Mouse (Mus musculus) embryonic facial prominence, embryonic 12.5 days (tissue): Measurements from ENCODE around the gene Tspo. TPM values are rescaled to one million over a fixed set of nuclear protein-coding genes. Genes with fewer than 3 reads are reported as not detected.

Source experiments
- ATAC-seq: fragments of 200-750 bp; cut with Nextera tagmentation; 2 replicates; pipeline ENCODE4 v1.8.0; 2017; ENCODE audit not compliant: insufficient number of reproducible peaks, insufficient read depth, low FRiP score, low TSS enrichment
- H3K27ac ChIP-seq: fragments of 300-500 bp; sonication (generic); 2 replicates; pipeline ENCODE4 v1.5.1; 2016; ENCODE audit warnings: mild to moderate bottlenecking
- H3K27me3 ChIP-seq: fragments of 300-500 bp; sonication (generic); 2 replicates; pipeline ENCODE4 v1.6.1; 2016; ENCODE audit warnings: mild to moderate bottlenecking, moderate library complexity
- H3K36me3 ChIP-seq: fragments of 300-500 bp; sonication (generic); 2 replicates; pipeline ENCODE4 v1.6.1; 2016; ENCODE audit warnings: mild to moderate bottlenecking
- H3K4me1 ChIP-seq: fragments of 300-500 bp; sonication (generic); 2 replicates; pipeline ENCODE4 v1.6.1; 2016
- H3K4me2 ChIP-seq: fragments of 300-500 bp; sonication (generic); replicated peaks from 2 replicates; pipeline ENCODE4 v1.6.1; 2016; ENCODE audit warnings: mild to moderate bottlenecking, moderate library complexity
- H3K4me3 ChIP-seq: fragments of 300-500 bp; sonication (generic); 2 replicates; pipeline ENCODE4 v1.5.1; 2016; ENCODE audit warnings: mild to moderate bottlenecking
- H3K9ac ChIP-seq: fragments of 300-500 bp; sonication (generic); 2 replicates; pipeline ENCODE4 v1.6.1; 2016; ENCODE audit warnings: mild to moderate bottlenecking, moderate library complexity
- H3K9me3 ChIP-seq: fragments of 300-500 bp; sonication (generic); 2 replicates; pipeline ENCODE4 v1.6.1; 2016; ENCODE audit warnings: mild to moderate bottlenecking, moderate library complexity
- WGBS: fragments of 180-500 bp; shearing (Covaris S2); methylation state at CpG from one replicate; pipeline ENCODE4 v1.1.7; 2016; 5-methylcytosine and 5-hydroxymethylcytosine counted together
- polyA plus RNA-seq: library from polyadenylated mRNA; unstranded; fragments of >200 nt; fragmentation: Nextera tagmentation; extraction: Ambion mirVana; gene quantifications from 2 replicates; pipeline ENCODE4 v1.2.1, GENCODE M21; 2016

The Tspo gene
- polyA plus RNA-seq, 1 experiment from 2014 or later: 25.1 TPM

DNA sequence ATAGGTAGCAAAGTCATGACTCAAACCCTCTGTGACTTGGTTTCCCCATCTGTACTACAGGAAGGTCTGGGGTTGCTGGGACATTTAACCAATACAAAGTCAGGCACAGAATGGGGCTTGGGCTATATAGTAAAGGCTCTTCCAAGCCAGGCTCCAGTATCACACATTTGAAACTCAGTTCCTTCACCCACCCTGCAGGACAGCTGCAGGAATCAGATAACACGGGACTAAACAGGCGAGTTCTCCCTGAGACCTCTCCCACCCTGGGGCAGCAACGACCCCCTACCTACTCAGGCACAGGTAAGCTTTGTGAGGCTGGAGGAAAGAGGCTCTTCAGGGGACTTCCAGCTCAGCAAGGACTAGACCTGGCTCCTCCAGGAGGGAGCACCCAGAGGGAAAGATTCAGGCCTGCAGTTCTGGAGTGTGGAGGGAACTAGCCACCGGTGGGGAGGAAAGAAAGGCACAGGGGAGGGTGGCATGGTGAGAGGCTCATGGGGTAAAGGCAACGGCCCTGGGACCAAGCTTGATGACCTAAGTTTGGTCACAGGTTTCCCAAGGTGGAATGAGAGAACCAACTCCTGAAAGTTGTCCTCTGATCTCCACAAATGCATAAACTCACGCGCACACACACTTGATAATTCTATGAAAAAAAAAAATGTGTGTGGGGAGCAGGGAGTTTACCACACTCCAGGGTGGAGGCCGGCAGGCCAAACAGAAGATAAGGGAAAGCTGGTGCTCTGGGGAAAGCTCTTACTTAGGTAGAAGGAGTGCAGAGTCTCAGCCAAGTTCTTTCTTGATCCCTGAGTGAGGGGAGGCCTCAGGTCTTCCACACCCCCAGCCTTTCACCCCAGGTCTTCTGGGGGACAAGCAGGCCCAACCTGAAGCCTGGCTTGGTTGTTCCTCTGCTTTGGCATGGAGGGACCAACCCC lies 29.1 kb downstream of the Tspo start:
- peaks cover 17% of the 10 kb centered on the region for H3K36me3 ChIP-seq
- H3K4me3 ChIP-seq: no peak overlapping the region

DNA sequence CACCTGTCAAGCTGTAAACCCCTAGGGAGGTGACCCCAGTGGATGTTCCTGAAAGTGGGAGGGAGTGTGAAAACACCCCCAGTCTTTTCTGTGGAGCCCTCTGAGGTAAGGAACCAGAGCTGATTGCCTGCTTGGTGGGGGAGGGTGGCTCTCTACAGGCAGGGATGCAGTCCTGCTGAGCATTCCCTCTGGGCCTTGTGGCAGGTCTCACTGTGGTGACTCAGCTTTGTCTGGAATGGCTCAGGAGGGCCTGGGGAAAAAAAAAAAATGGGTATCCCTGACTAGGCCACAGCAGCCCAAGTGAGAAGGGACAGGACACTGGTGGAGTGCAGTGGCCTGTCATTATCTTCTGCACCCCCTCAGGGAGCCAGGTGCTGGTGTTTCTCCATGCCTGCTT lies 29.8 kb downstream of the Tspo start:
- Histone ChIP-seq H3K4me3 (no peak overlapping the region), H3K27ac (no peak overlapping the region)

More for the DNA sequence above, 29.1 kb downstream of the Tspo start:
- Histone ChIP-seq H3K27ac (no peak overlapping the region), H3K27me3 (no peaks in the 10 kb centered on the region), H3K9ac (peak overlapping the region; percentile 12), H3K9me3 (no peaks in the 10 kb centered on the region), H3K4me1 (peaks cover 15% of the 10 kb centered on the region), H3K4me2 (0 out of 2 replicates have a peak overlapping the region, but pooled peaks have one; percentile 4)
- ATAC-seq: no peak
- 72% methylated on average over 8 of the region's 8 CpGs for WGBS

DNA sequence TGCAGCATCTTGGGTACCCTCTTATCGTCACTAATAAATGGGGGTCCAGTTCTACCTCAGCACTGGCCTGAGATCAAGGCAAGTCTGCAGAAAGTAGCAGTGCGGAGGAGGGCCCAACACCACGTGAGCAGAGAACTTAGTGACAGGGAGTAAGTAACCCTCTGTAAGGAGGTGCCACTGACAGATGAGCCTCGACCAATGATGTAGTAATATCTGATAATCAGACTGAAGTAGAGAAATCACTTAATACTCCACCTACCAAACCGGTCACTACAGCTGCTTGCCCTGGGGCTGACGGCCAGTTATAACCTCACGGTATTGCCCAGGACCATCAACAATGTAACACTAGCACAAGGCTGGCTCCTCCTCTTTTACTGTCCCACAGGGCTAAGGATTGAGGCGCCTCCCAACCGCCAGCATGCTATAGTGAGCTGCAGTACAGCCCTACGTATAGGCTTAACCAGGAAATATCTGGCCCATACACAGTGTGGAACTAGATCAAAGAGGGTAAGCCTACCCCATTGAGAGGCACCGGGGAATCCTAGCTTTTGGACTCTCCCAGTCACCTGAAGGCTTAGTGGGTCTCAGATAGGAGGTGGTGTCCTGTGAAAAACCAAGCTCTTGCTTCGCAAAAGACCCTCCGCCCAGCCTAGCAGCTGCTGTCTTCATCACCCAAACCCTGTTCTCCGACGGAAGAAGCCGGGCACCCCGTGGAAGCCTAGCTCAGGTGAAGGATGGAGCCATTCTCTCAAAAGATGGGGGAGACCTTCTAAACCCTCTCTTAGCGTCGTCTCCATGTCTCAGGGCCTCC lies 30.5 kb downstream of the Tspo start:
- Histone ChIP-seq H3K36me3 (peaks cover 6% of the 10 kb centered on the region; the same call in 1 of the 2 replicates), H3K9me3 (no peaks in the 10 kb centered on the region), H3K9ac (peak overlapping the region; percentile 80), H3K4me1 (peaks cover 15% of the 10 kb centered on the region), H3K27me3 (no peaks in the 10 kb centered on the region), H3K27ac (peak overlapping the region; percentile 73; the same call in 1 of the 2 replicates), H3K4me2 (peak overlapping the region; percentile 83), H3K4me3 (peak overlapping the region; percentile 90)
- 9% methylated on average over 19 of the region's 19 CpGs for WGBS
- ATAC-seq: peak; percentile 57; the same call in 1 of the 2 replicates

More for the DNA sequence above, 29.8 kb downstream of the Tspo start:
- no peaks in the 10 kb centered on the region for H3K9me3 ChIP-seq
- peak overlapping the region; percentile 83 for H3K4me2 ChIP-seq
- ATAC-seq: no peak
- peaks cover 15% of the 10 kb centered on the region for H3K4me1 ChIP-seq
- H3K27me3 ChIP-seq: no peaks in the 10 kb centered on the region
- no peak overlapping the region for H3K9ac ChIP-seq
- peaks cover 12% of the 10 kb centered on the region for H3K36me3 ChIP-seq

DNA sequence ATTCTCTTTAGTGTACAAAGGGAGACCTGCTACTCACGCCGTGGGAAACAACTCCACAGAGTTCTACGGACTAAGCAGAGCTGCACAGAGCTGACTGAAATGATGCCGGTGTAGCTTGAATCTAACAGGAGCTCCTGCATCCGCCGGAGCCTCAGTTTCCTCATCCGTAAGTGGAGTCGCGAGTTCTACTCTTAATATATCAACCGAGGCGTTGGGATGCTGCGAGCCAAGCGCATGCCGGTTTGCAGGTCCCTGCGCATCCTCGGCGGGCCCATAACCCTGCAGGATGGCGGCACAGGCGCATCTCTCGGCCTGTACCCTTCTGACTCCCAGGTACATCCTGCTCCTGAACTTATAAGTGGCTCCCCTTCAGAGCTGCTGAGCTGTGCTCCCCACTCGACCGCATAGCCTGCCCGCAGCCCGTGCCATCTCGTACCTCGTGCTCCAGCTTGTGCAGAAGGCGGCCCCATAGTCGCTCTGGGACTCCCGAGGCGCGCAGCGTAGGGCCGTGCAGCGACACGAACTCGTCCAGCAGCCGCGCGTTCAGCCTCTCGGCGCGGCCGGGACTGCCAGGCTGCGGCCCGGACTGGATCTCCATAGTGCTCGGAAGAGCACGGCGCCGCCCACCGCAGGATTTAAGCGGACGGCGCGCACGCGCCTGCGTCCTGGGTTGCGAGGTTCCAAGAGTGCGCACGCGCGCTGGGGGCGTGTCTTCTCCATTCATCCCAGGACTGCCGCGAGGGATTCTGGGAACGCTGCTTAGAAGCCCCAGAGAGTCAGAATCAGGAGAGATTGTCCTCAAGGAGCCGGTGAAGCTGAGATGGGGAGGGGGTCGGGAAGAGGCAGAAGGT lies 31.3 kb downstream of the Tspo start, which contains the start of gene Ttll12:
Ttll12 (minus strand) TSS at position 645 of the 851 bp plus-strand sequence.
- Histone ChIP-seq H3K4me2 (peak within 1 kb of the TSS; percentile 83), H3K27me3 (no peaks in the 10 kb centered on the region), H3K9ac (peak within 1 kb of the TSS; percentile 80), H3K36me3 (peaks cover 6% of the 10 kb centered on the region; the same call in 1 of the 2 replicates), H3K9me3 (no peaks in the 10 kb centered on the region), H3K4me3 (peak within 1 kb of the TSS; percentile 90), H3K27ac (peak within 1 kb of the TSS; percentile 73), H3K4me1 (peaks cover 15% of the 10 kb centered on the region)
- peak; percentile 82 for ATAC-seq
- under 1% methylated on average over 68 of the region's 68 CpGs for WGBS

DNA sequence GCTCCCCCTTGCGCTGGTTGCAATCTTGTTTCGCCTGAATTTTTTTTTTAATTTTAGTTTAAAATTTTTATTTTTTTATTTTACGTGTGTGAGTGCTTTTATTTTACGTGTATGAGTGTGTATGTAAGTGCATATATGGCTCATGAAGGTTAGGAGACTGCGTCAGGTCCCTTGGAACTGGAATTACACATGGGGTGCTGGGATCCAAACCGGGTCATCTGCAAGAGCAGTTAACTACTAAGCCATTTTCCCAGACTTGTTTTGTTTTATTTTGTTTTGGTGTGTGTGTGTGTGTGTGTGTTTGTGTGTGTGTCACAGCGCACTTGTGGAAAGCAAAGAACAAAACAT lies 31.9 kb downstream of the Tspo start:
- H3K27me3 ChIP-seq: no peaks in the 10 kb centered on the region
- WGBS: 35% methylated on average over 7 of the region's 7 CpGs
- peak overlapping the region; percentile 90 for H3K4me3 ChIP-seq
- H3K9me3 ChIP-seq: no peaks in the 10 kb centered on the region
- peaks cover 15% of the 10 kb centered on the region for H3K4me1 ChIP-seq
- H3K9ac ChIP-seq: no peak overlapping the region; the same call in 1 of the 2 replicates
- no peak for ATAC-seq
- no peak overlapping the region for H3K27ac ChIP-seq
- peak overlapping the region; percentile 83 for H3K4me2 ChIP-seq
- H3K36me3 ChIP-seq: peaks cover 6% of the 10 kb centered on the region; the same call in 1 of the 2 replicates

DNA sequence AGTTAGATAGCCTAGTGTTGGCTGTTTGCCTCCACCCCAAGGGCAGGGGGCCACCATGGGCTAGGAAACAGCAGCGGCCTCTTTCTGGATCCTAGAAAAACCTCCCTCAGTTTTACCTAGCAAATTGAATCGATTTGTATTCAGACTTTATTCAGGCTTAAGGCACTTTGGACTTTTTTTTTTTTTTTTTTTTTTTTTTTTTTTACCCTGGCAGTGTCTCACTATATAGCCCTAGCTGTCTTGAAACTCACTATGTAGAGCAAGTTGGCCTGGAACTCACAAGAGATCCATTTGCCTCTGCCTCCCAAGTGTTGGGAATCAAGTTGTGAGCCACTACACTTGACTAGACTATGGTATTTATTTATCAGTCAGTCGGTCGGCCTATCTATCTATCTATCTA lies 33.4 kb downstream of the Tspo start:
- WGBS: 89% methylated on average over 4 of the region's 4 CpGs
- H3K4me3 ChIP-seq: no peak overlapping the region
- no peak overlapping the region for H3K27ac ChIP-seq
- H3K4me1 ChIP-seq: peaks cover 15% of the 10 kb centered on the region
- H3K27me3 ChIP-seq: no peaks in the 10 kb centered on the region
- no peak overlapping the region for H3K4me2 ChIP-seq
- no peaks in the 10 kb centered on the region for H3K36me3 ChIP-seq
- H3K9me3 ChIP-seq: no peaks in the 10 kb centered on the region
- no peak for ATAC-seq
- H3K9ac ChIP-seq: no peak overlapping the region

DNA sequence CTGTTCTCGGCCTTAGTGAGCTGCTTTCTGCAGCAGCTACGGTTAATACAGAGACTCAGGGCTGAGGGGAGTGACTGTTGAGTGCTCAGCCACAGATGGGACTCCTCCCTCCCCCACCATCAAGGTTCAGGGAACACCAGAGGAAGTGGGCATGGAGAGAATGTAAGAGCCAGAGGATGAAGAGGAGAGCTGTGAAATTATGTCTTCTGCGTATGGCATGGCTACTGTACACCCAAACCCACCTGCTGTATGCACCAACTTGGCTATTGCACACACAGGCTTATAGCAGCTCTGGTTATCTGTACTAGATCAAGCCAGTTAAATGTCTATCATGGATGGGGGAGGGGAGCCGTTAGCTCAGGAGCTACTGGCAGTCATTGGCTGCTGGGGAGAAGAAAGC lies 37.8 kb downstream of the Tspo start:
- ATAC-seq: no peak
- WGBS: 70% methylated on average over 4 of the region's 4 CpGs
- peaks cover 5% of the 10 kb centered on the region; the same call in 1 of the 2 replicates for H3K4me1 ChIP-seq

DNA sequence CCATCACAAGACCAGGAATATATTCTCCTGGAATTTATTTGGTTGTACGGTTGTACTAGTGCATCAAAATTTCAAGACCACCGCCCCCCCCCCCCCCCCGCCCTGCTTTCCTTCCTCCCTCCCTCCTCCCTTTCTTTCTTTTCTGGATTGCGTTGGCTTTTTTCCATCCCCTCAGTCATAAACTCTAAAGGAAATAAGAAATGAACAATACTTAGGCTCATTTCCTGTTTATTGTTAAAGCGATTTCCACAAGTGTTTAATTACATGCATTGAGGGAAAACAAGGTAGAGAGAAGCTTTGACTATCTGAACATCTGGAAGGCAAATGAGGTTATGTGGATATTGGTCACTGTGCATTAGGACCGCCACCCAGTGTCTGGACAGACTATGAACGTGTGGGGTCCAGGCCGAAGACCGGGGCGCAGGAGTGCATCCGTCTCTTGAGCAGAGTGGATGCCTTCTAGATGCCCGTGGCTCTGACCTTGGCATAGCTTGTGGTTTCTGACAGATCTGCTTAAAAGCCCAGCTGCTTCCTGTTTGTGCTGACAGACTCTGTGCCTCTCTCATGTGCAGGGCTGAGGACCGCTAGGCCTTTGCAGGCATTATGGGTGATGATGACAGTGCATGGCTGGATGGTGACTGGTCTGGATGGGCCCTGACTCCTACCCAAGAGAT lies 39.1 kb downstream of the Tspo start:
- no peak overlapping the region for H3K27ac ChIP-seq
- H3K9ac ChIP-seq: no peak overlapping the region

More for the DNA sequence above, 37.8 kb downstream of the Tspo start:
- H3K27ac ChIP-seq: no peak overlapping the region
- H3K4me2 ChIP-seq: no peak overlapping the region
- H3K9ac ChIP-seq: no peak overlapping the region
- H3K4me3 ChIP-seq: no peak overlapping the region
- H3K9me3 ChIP-seq: no peaks in the 10 kb centered on the region
- H3K36me3 ChIP-seq: 0 out of 2 replicates have a peak, but pooled peaks cover 4% of the 10 kb centered on the region
- no peaks in the 10 kb centered on the region for H3K27me3 ChIP-seq

DNA sequence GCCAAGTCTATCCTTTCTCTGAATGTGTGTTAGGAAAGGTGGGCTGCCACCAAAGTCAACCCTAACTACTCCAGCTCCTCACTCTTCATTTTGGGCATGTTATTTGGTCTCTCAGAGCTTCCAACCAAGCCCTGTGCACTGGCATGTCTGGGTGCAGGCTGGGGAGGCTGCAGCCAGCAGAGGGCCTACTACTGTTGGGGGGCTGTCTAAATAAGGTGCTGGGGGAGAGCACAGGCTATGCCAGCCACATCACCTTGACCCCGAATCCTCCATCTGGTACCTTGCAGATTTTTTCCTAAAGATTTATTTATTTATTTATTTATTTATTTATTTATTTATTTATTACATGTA lies 39.6 kb downstream of the Tspo start:
- Histone ChIP-seq H3K4me1 (peaks cover 5% of the 10 kb centered on the region; the same call in 1 of the 2 replicates), H3K36me3 (0 out of 2 replicates have a peak, but pooled peaks cover 11% of the 10 kb centered on the region), H3K9me3 (no peaks in the 10 kb centered on the region), H3K9ac (no peak overlapping the region), H3K27me3 (no peaks in the 10 kb centered on the region), H3K4me3 (no peak overlapping the region), H3K4me2 (no peak overlapping the region), H3K27ac (no peak overlapping the region)
- 95% methylated on average over 1 of the region's 1 CpGs for WGBS
- no peak for ATAC-seq

More for the DNA sequence above, 39.1 kb downstream of the Tspo start:
- H3K4me2 ChIP-seq: no peak overlapping the region
- H3K4me3 ChIP-seq: no peak overlapping the region
- no peaks in the 10 kb centered on the region for H3K9me3 ChIP-seq
- no peaks in the 10 kb centered on the region for H3K27me3 ChIP-seq
- ATAC-seq: no peak
- H3K36me3 ChIP-seq: 0 out of 2 replicates have a peak, but pooled peaks cover 11% of the 10 kb centered on the region
- H3K4me1 ChIP-seq: peaks cover 5% of the 10 kb centered on the region; the same call in 1 of the 2 replicates
- WGBS: 71% methylated on average over 13 of the region's 13 CpGs

DNA sequence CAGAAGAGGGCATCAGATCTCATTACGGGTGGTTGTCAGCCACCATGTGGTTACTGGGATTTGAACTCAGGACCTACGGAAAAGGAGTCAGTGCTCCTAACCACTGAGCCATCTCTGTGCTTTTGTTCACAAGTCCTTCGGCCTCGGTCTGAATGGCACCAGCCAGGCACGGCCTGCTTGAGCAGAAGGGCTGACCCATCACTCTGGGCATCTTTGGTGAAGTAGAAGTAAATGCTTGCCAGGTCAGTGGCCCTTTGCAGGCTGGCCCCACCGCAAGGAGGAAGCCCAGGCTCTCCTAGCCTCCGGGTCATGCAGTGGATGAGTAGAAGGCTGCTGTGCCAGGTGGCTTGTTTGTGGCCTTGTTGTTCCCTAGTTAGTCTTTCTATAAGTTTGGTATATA lies 40.0 kb downstream of the Tspo start:
- H3K9ac ChIP-seq: no peak overlapping the region
- peaks cover 5% of the 10 kb centered on the region; the same call in 1 of the 2 replicates for H3K4me1 ChIP-seq
- H3K9me3 ChIP-seq: no peaks in the 10 kb centered on the region
- no peak for ATAC-seq
- no peak overlapping the region for H3K4me2 ChIP-seq
- WGBS: 93% methylated on average over 7 of the region's 7 CpGs
- H3K4me3 ChIP-seq: no peak overlapping the region
- 0 out of 2 replicates have a peak, but pooled peaks cover 11% of the 10 kb centered on the region for H3K36me3 ChIP-seq
- no peak overlapping the region for H3K27ac ChIP-seq
- H3K27me3 ChIP-seq: no peaks in the 10 kb centered on the region
